Mouse (Mus musculus) liver, embryonic 14.5 days (tissue): Measurements from ENCODE around the gene Aagab.

Experiments
- CTCF ChIP-seq: IDR thresholded peaks from 2 replicates; pipeline ENCODE4 v1.5.1; 2016; ENCODE audit warnings: antibody characterized with exemption, low read depth, control low read depth
- EP300 ChIP-seq: IDR thresholded peaks from 2 replicates; pipeline ENCODE4 v1.6.1; 2016; ENCODE audit warnings: antibody characterized with exemption, low read depth

DNA sequence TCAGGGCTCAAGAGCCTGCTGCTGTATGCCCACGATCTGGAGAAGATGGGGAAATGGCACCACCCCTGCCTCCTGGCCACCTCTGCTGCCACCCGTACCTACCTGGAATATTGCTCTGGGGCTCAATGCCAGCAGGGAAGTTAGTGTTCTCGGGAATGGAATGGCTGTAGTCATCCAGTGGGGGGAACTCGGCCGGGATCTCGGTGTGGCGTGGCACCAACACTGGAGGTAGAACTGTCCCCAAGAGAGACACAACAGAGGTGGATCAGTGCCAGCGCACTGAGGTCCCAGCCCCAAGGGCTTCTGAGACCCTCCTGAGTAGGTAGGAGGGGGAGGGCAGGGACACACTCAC lies 64.9 kb downstream of the Aagab start:
- TF ChIP-seq CTCF (no peak), EP300 (no peak)
